Mouse (Mus musculus): ENCODE data around the gene Dmap1. TPM values are rescaled to one million over a fixed set of nuclear protein-coding genes. Genes with fewer than 3 reads are reported as not detected.

Dmap1 gene
- total and polyA plus RNA-seq, 3 experiments, result 28.8 to 42.5 (median 29.9) TPM

- no peaks in the 10 kb centered on the region for H3K27me3 ChIP-seq (ENCODE audit: insufficient read depth, low read length)
- no peak for DNase-seq (ENCODE audit: low spot score)
- no peak for ATAC-seq (ENCODE audit: extremely low read depth, insufficient number of reproducible peaks, low FRiP score, poor library complexity, severe bottlenecking)
- H3K4me1 ChIP-seq (ENCODE audit: insufficient read depth, low read depth, low read length), result peaks cover 3% of the 10 kb centered on the region; the same call in 1 of the 2 replicates
- H3K36me3 ChIP-seq (replicated peaks), result peaks cover 73% of the 10 kb centered on the region
- H3K9me3 ChIP-seq (replicated peaks), result no peaks in the 10 kb centered on the region
- H3K4me3 ChIP-seq (ENCODE audit: low read depth, low read length), result no peak overlapping the region
- TF ChIP-seq GATA2 (IDR thresholded peaks at IDR 0.05; ENCODE audit: borderline replicate concordance, low read depth, low read length) (no peak), POLR2AphosphoS5 (IDR thresholded peaks at IDR 0.05; ENCODE audit: insufficient replicate concordance, low read depth, low read length) (no peak), GATA1 (IDR thresholded peaks at IDR 0.05; ENCODE audit: borderline replicate concordance, low read length) (no peak), CTCF (IDR thresholded peaks at IDR 0.05; ENCODE audit: low read depth, low read length) (no peak), TAL1 (conservative IDR thresholded peaks at IDR 0.05; ENCODE audit: low read depth, low read length) (no peak)
Measured at GRCm38 (mm10) chr4:117660001-117660400, 22.1 kb downstream of the Dmap1 start.

- peaks cover 81% of the 10 kb centered on the region for H3K36me3 ChIP-seq (replicated peaks)
- H3K9me3 ChIP-seq (replicated peaks), result no peaks in the 10 kb centered on the region
- H3K4me1 ChIP-seq (ENCODE audit: insufficient read depth, low read depth, low read length), result peaks cover 3% of the 10 kb centered on the region; the same call in 1 of the 2 replicates
- ATAC-seq (ENCODE audit: extremely low read depth, insufficient number of reproducible peaks, low FRiP score, poor library complexity, severe bottlenecking) (no peak), DNase-seq (ENCODE audit: low spot score) (no peak)
- no peak overlapping the region for H3K4me3 ChIP-seq (ENCODE audit: low read depth, low read length)
- TF ChIP-seq CTCF (IDR thresholded peaks at IDR 0.05; ENCODE audit: low read depth, low read length) (peak; percentile 21; the same call in 1 of the 2 replicates), GATA2 (IDR thresholded peaks at IDR 0.05; ENCODE audit: borderline replicate concordance, low read depth, low read length) (no peak), POLR2AphosphoS5 (IDR thresholded peaks at IDR 0.05; ENCODE audit: insufficient replicate concordance, low read depth, low read length) (no peak)
- no peaks in the 10 kb centered on the region for H3K27me3 ChIP-seq (ENCODE audit: insufficient read depth, low read length)
Measured at GRCm38 (mm10) chr4:117658582-117659444, 23.3 kb downstream of the Dmap1 start.

GRCm38 (mm10) chr4:117657646-117658045 lies 24.4 kb downstream of the Dmap1 start:
- H3K36me3 ChIP-seq (replicated peaks), result peaks cover 83% of the 10 kb centered on the region
- H3K4me3 ChIP-seq (ENCODE audit: low read depth, low read length), result no peak overlapping the region
- TF ChIP-seq POLR2AphosphoS5 (IDR thresholded peaks at IDR 0.05; ENCODE audit: insufficient replicate concordance, low read depth, low read length), result no peak
- TF ChIP-seq GATA1 (IDR thresholded peaks at IDR 0.05; ENCODE audit: borderline replicate concordance, low read length), result no peak
- TF ChIP-seq CTCF (IDR thresholded peaks at IDR 0.05; ENCODE audit: low read depth, low read length), result no peak
- no peak for TF ChIP-seq TAL1 (conservative IDR thresholded peaks at IDR 0.05; ENCODE audit: low read depth, low read length)
- no peak for TF ChIP-seq GATA2 (IDR thresholded peaks at IDR 0.05; ENCODE audit: borderline replicate concordance, low read depth, low read length)
- no peaks in the 10 kb centered on the region for H3K27me3 ChIP-seq (ENCODE audit: insufficient read depth, low read length)
- no peak for DNase-seq (ENCODE audit: low spot score)
- ATAC-seq (ENCODE audit: extremely low read depth, insufficient number of reproducible peaks, low FRiP score, poor library complexity, severe bottlenecking), result no peak
- no peaks in the 10 kb centered on the region for H3K9me3 ChIP-seq (replicated peaks)
- peaks cover 5% of the 10 kb centered on the region for H3K4me1 ChIP-seq (ENCODE audit: insufficient read depth, low read depth, low read length)

- peaks cover 10% of the 10 kb centered on the region for H3K4me1 ChIP-seq (ENCODE audit: insufficient read depth, low read depth, low read length)
Measured at GRCm38 (mm10) chr4:117656961-117657360, 25.1 kb downstream of the Dmap1 start.

DNA sequence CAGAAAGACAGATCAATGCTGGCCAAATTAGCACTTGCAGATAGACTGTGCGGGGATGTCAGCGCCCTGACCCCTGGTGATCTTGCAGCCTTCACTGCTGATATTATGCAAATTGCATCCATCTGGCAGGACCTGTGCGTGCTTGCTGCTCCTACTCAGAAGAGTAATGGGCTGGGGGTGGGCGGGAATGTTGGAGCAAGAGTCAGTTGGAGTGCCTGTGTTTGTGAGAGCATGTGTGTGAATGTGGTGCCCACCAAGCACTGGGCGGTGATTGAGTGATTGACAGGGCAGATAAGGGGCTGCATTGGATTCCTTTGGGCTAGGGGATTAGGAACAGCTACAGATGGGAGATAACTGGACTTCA lies 26.6 kb downstream of the Dmap1 start:
- ATAC-seq (ENCODE audit: extremely low read depth, insufficient number of reproducible peaks, low FRiP score, poor library complexity, severe bottlenecking) (no peak), DNase-seq (ENCODE audit: low spot score) (no peak)
- Histone ChIP-seq H3K4me3 (ENCODE audit: low read depth, low read length) (no peak overlapping the region), H3K27me3 (ENCODE audit: insufficient read depth, low read length) (no peaks in the 10 kb centered on the region), H3K36me3 (replicated peaks) (peaks cover 86% of the 10 kb centered on the region), H3K9me3 (replicated peaks) (no peaks in the 10 kb centered on the region), H3K4me1 (ENCODE audit: insufficient read depth, low read depth, low read length) (peaks cover 10% of the 10 kb centered on the region)
- TF ChIP-seq GATA1 (IDR thresholded peaks at IDR 0.05; ENCODE audit: borderline replicate concordance, low read length) (no peak), GATA2 (IDR thresholded peaks at IDR 0.05; ENCODE audit: borderline replicate concordance, low read depth, low read length) (no peak), POLR2AphosphoS5 (IDR thresholded peaks at IDR 0.05; ENCODE audit: insufficient replicate concordance, low read depth, low read length) (no peak), CTCF (IDR thresholded peaks at IDR 0.05; ENCODE audit: low read depth, low read length) (no peak)

More at GRCm38 (mm10) chr4:117656961-117657360, 25.1 kb downstream of the Dmap1 start:
- Histone ChIP-seq H3K4me3 (ENCODE audit: low read depth, low read length) (no peak overlapping the region), H3K36me3 (replicated peaks) (peaks cover 85% of the 10 kb centered on the region), H3K9me3 (replicated peaks) (no peaks in the 10 kb centered on the region), H3K27me3 (ENCODE audit: insufficient read depth, low read length) (no peaks in the 10 kb centered on the region)
- DNase-seq (ENCODE audit: low spot score) (no peak), ATAC-seq (ENCODE audit: extremely low read depth, insufficient number of reproducible peaks, low FRiP score, poor library complexity, severe bottlenecking) (no peak)
- TF ChIP-seq POLR2AphosphoS5 (IDR thresholded peaks at IDR 0.05; ENCODE audit: insufficient replicate concordance, low read depth, low read length), result no peak
- no peak for TF ChIP-seq TAL1 (conservative IDR thresholded peaks at IDR 0.05; ENCODE audit: low read depth, low read length)
- no peak for TF ChIP-seq GATA1 (IDR thresholded peaks at IDR 0.05; ENCODE audit: borderline replicate concordance, low read length)
- TF ChIP-seq GATA2 (IDR thresholded peaks at IDR 0.05; ENCODE audit: borderline replicate concordance, low read depth, low read length), result no peak
- TF ChIP-seq CTCF (IDR thresholded peaks at IDR 0.05; ENCODE audit: low read depth, low read length), result no peak

GRCm38 (mm10) chr4:117654703-117655499 lies 27.2 kb downstream of the Dmap1 start:
- no peak for ATAC-seq (ENCODE audit: extremely low read depth, insufficient number of reproducible peaks, low FRiP score, poor library complexity, severe bottlenecking)
- DNase-seq (ENCODE audit: low spot score), result no peak
- TF ChIP-seq TAL1 (conservative IDR thresholded peaks at IDR 0.05; ENCODE audit: low read depth, low read length) (no peak), CTCF (IDR thresholded peaks at IDR 0.05; ENCODE audit: low read depth, low read length) (no peak), GATA1 (IDR thresholded peaks at IDR 0.05; ENCODE audit: borderline replicate concordance, low read length) (no peak), GATA2 (IDR thresholded peaks at IDR 0.05; ENCODE audit: borderline replicate concordance, low read depth, low read length) (no peak), POLR2AphosphoS5 (IDR thresholded peaks at IDR 0.05; ENCODE audit: insufficient replicate concordance, low read depth, low read length) (no peak)
- Histone ChIP-seq H3K4me3 (ENCODE audit: low read depth, low read length) (no peak overlapping the region), H3K36me3 (replicated peaks) (peaks cover 88% of the 10 kb centered on the region), H3K27me3 (ENCODE audit: insufficient read depth, low read length) (no peaks in the 10 kb centered on the region), H3K9me3 (replicated peaks) (no peaks in the 10 kb centered on the region), H3K4me1 (ENCODE audit: insufficient read depth, low read depth, low read length) (peaks cover 10% of the 10 kb centered on the region)

All from G1E (cell line).